Mouse (Mus musculus) lung, postnatal 36 days (tissue): Measurements from ENCODE around the gene 2900092C05Rik.

Source experiments
- DNase-seq: peaks from one replicate; pipeline ENCODE4 v3.0.0; 2022; ENCODE audit warnings: mixed read lengths

Gene 2900092C05Rik

DNA sequence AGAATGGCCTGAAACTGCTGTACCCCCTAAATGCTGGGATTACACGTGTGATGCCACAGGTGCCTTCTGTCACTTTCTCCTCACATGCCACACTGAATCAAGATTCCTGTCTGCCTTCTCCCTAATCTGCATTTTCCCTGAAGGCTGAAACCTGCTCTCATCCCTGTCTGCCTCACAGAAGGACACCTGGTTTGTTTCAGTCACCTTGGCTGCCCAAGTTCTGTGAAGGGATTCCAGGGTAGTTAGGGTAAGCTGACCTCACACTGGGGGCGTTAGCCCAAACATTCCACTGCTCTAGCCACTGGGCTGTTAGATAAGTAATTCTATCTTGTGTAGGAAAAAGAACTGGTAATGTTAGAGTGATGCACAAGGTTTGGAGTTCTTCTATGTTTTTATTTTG lies at the start of gene 2900092C05Rik:
Gene 2900092C05Rik, plus strand, starts transcription at position 301 of the 400 bp plus-strand sequence.
- DNase-seq = no peak

DNA sequence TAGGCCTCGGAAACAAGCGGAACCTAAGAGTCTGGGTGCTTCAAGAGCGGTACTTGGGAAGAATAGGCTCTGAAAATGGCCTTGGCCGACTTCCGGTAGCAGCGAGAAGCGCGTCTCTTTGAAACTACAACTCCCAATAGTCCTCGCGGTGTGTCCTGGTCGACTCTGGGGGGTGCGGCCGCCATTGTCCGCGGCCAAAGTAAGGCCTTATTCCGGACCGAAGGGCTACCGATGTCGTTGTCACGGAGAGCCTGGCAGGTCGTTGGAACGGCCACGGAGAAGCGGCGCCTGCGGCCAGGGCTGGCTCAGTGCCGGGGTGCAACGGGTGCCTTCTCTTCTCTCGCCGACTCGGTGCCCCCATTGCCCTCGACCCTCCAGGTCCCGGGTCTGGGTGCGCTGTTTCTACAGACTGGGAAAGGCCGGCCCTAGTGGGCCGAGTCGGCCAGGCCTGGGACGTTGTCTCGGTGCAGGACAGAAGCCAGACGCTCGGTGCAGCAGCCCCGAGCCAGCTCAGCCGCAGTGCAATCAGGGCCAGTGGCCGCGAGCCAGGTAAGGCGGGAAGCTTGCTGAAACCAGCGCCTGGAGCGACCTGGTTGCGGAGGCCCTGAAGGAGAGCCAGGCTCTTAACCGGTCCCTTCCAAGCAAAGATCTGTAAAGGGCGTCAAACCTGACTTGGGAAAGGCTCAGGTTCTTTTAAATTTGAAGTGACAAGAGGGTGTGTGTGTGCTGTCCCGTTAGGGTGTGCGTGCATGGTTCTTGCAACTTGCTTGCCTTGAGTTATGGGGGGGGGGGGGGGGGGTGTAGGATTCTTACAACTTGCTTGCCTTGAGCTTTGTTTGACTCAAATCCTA lies 33.9 kb upstream of the 2900092C05Rik start, which contains the start of gene Zfp606:
Gene Zfp606, plus strand, starts transcription at position 136 of the 851 bp plus-strand sequence.
- peak; percentile 95 for DNase-seq

GRCm38 (mm10) chr7:12479009-12479346 lies 33.3 kb upstream of the 2900092C05Rik start:
- no peak for DNase-seq

DNA sequence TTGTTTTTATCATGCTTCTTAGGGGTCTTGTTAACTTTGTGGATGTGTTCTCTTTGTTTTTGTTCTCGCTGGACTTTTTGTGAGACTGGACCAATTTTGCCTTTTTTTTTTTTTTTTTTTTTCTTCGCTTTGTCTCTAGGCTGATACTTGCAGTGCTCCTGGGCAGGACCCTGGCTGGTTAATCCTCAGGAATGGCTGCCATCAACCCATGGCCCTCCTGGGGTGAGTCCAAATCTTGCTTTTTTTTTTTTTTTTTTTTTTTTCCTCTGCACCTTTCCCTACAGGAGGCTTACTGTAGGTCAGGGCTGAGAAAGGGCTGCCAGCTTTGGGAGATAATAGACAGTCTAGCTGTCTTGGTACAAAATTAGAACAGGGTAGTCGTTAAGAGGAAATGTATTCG lies 32.8 kb upstream of the 2900092C05Rik start:
- DNase-seq = no peak

DNA sequence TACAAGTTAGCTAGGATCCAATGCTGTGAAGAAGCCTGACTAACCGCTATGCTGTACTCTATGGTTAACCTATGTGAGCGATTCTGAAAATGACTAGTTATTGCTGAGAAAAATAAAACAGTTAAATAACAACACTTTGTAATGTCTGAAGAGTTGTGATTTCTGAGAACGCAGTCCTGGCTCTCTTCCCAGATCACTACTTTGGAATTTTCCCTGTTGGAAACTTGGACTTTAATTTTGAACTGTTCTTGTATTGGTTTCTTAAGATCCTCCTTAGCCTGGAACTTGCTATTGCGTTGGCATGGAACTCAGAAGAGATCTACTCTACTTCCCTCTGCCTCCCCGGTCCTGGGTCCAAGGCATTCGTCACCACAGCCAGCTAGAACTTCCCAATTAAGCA lies 28.5 kb upstream of the 2900092C05Rik start:
- DNase-seq = no peak

DNA sequence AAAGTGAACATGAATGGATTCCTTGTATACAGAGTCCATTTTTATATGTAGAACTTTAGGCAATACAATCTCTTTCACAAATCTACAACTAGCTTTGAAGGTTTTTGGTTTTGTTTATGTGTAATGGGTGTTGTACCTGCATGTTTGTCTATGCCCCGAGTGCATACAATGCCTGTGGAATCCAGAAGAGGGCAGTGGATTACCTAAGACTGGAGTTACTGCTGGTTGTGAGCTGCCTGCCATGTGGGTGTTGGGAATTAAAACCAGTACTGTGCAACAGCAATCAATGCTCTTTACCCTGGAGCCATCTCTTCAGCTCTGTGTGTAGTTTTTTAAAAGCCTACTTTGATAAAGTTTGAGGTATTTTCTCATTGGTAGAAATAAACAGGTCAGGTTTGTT lies 26.4 kb upstream of the 2900092C05Rik start:
- DNase-seq = no peak

GRCm38 (mm10) chr7:12486691-12487090 lies 25.6 kb upstream of the 2900092C05Rik start:
- no peak for DNase-seq

GRCm38 (mm10) chr7:12510913-12511312 lies 1.4 kb upstream of the 2900092C05Rik start:
- DNase-seq = no peak
